Mouse (Mus musculus) urinary bladder, postnatal 25 days (tissue): ENCODE measurements around the gene Adgre5.

Experiments
- DNase-seq: peaks from one replicate; pipeline ENCODE4 v3.0.0; 2022; ENCODE audit warnings: low spot score

Adgre5 gene

DNA sequence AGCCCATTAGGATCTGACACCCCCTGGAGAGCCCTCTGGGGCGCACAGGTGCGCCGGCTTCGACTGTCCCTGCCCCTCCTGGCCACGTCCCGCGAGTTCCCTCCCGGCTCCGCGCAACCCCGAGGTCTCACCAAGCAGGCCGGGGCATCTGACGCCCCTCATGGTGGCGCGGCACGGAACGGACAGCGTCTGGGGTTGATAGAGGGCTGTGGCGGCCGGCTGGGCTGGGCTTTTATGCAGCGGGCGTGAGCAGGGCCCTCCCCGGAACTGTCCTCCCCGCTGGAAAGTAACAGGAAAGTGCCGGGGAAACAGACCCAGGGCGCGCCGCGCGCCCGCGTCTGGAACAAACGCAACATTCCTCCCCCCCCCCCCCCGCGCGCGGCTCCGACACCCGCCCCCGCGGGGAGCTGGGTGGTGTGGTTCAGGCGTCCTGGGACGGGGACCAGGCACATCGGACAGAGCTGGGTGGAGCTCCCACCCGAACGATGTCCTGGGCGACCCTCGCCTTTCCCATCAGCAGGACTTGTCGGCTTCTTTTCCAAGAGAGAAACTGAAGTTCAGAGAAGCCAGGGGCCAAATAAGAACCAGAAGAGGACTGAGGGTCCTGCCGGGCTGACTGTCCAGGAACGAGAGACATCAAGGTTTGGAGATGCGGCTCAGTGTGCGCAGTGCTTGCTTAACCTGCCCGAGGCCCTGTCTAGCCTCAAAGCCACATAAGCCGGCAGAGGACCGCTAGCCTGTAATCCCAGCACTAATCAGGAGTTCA lies at the start of gene Adgre5:
Adgre5 (minus strand) TSS at position 351 of the 766 bp plus-strand sequence.
- DNase-seq = peak; percentile 60

- DNase-seq = no peak
These were observed 48.7 kb upstream of the Adgre5 start for GRCm38 (mm10) chr8:83789826-83790225.

DNA sequence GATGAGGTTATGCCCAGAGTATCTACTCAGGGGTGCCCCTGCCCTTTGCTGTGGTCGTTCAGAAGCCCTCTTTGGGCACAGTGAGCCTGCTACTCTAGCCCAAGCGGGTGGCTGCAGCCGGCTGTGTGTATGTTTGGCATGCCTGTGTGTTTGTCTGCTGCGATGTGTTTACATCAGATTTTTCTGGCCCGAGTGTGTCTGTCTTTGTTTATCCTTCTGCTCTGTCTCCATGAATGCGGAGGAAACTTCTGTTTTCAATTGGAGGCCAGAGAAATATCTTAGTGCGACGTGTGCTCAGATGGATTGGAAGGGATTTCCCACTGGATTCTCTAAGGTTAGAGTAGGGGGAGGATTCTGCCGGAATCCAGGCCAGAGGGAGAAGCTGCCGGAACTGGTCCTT lies 43.9 kb upstream of the Adgre5 start:
- DNase-seq = no peak

- peak; percentile 80 for DNase-seq
These were observed 41.9 kb upstream of the Adgre5 start for GRCm38 (mm10) chr8:83782832-83783558.

- no peak for DNase-seq
These were observed 38.5 kb upstream of the Adgre5 start for GRCm38 (mm10) chr8:83779610-83780009.

- no peak for DNase-seq
These were observed 36.9 kb upstream of the Adgre5 start for GRCm38 (mm10) chr8:83778051-83778450.

DNA sequence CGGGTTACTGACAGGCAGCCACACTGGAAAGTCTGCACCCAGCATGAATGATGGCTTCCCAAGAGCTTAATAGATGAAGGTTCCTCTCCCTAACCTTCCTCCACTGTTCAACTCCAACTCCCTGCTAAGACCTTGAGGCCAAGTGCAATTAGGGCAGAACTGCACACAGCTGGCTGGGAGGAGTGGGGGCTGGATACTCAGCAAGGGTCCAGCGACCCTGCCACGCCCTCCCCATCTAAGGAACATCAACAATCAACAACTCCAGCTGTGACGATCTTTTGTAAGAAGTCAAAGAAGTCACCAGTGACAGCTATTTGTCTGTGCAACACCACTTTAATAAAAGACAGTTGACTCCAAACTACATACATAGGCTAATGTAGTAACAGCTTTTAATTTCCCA lies 35.5 kb upstream of the Adgre5 start:
- no peak for DNase-seq

DNA sequence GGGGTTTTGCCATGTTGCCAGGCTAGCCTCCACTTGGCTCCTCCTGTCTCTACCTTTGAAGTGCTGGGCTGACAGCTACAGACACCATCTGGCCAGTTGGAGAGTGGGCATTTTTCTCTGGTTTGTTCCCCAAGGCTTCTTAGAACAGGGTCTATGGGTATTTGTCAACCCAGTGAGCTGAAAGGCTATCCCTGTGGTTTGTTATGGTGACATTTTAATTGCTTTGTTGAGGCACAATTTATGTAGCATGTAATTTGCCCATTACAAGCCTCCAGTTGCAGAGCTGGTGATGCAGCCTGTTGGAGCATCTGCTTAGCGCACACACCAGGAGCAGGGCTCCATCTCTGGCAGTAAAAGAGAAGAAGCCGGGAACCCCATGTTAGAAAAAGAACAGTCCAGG lies 33.1 kb upstream of the Adgre5 start:
- no peak for DNase-seq

DNA sequence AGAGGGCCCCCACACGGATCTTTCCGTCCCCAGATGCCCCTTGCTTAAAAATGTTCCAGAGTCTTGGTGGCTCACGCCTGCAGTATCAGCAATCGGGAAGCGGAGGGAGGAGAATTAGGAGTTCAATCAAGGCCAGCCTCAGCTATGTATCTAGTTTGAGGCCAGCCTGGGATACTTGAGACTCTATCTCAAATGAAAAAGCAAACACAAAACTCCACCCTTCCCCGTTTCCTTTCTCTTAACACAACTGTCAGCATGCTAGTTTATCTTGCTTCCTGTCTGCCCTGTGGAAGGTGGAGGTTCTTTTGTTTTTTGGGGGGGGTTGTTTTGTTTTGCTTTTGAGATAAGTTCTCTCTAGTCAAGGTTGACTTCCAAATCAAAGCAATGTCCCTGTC lies 32.3 kb upstream of the Adgre5 start:
- DNase-seq = no peak

GRCm38 (mm10) chr8:83772701-83773451 lies 31.8 kb upstream of the Adgre5 start:
- DNase-seq = peak; percentile 30

GRCm38 (mm10) chr8:83771791-83772190 lies 30.7 kb upstream of the Adgre5 start:
- DNase-seq = no peak

- DNase-seq = no peak
These were observed 29.5 kb upstream of the Adgre5 start for GRCm38 (mm10) chr8:83770669-83771068.

DNA sequence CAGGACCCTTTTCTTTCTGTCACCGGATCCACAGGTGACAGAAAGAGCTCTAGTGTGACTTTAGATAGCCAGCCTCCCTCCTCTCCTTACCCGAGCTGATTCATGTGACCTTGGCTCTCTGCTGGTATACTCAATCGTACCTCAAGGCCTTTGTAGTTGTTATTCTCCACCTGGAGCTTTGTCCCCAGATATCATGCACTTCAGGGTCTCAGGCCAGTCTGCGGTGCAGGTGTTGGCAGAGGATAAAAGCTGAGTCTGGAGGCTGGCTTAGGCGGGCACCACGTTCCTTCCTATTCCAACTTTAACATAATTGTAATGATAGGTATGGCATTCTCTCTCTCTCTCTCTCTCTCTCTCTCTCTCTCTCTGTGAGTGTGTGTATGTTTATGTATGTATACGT lies 28.6 kb upstream of the Adgre5 start:
- DNase-seq = no peak

- no peak for DNase-seq
These were observed 27.4 kb upstream of the Adgre5 start for GRCm38 (mm10) chr8:83768526-83768925.

GRCm38 (mm10) chr8:83767442-83767841 lies 26.3 kb upstream of the Adgre5 start:
- DNase-seq = no peak

- no peak for DNase-seq
These were observed 24.5 kb upstream of the Adgre5 start for GRCm38 (mm10) chr8:83765663-83766062.

- no peak for DNase-seq
These were observed 23.6 kb upstream of the Adgre5 start for GRCm38 (mm10) chr8:83764717-83765116.

GRCm38 (mm10) chr8:83764116-83764515 lies 23.0 kb upstream of the Adgre5 start:
- no peak for DNase-seq

DNA sequence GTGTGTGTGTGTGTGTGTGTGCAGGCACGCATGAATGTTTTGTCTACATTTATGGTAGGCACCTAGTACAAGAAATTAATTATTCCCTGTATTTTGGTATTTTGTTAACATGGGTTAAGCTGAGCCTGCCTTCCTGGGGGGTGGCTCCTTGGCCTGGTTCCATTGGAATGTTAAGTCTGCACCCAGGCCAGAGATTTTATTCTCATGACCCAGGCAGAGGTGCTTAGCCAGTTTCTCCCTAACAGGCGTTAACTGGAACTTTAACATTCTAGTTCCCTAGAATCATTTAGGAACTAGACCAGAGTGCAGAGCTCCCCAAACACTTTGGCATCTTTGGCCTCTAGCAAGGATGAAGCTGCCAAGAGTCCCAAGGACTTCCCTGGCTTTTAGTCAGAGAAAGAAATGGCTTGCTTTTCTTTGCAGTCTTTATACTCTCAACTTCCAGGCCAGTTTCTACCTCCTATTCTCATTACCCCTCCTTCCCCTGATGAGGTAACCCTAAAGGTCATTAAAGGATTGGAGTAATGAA lies 18.2 kb upstream of the Adgre5 start:
- DNase-seq = no peak

DNA sequence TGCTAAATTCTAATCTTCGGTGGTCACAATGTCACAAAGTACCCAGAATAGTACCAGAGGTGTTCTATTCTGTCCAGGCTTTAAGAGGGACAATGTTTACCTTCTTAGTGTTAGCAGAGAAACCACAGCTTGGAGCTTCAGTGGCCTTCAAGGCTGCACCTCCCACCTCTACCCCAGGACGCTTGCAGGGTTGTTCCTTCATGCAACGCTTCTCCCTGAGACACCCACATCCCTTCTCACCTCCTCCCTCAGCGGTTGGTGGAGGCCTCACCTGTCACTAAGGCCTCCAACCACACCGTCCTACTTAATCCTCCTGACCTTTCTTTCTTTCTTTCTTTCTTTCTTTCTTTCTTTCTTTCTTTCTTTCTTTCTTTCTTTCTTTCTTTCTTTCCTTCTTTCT lies 17.2 kb upstream of the Adgre5 start:
- no peak for DNase-seq

GRCm38 (mm10) chr8:83757084-83757607 lies 16.0 kb upstream of the Adgre5 start:
- no peak for DNase-seq

DNA sequence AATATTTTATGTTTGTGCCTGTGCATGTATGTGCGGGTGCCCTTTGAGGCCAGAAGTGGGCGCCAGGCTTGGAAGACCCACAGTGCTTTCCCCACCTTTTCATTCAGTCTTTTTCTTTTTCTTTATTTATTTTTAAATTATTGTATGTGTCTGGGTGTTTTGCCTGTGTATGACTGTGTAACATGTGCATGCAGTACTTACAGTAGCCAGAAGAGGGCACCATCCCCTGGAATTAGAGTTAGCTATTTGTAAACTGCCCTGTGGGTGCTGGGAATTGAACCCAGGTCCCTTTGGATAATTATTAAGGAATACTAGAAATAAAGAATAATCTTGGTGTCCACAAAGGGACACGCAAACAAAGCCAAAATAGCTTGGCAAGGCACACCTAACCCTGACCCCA lies 15.1 kb upstream of the Adgre5 start:
- DNase-seq = no peak
